Mouse (Mus musculus) liver, embryonic 16.5 days (tissue): ENCODE measurements around the gene Dis3. TPM values are rescaled to one million over a fixed set of nuclear protein-coding genes. Genes with fewer than 3 reads are reported as not detected.

Experiments used
- ATAC-seq: fragments of 200-750 bp; cut with Nextera tagmentation; 2 replicates; pipeline ENCODE4 v1.8.0; 2017; ENCODE audit warnings: low read depth, mild to moderate bottlenecking, moderate number of reproducible peaks, moderate library complexity
- H3K27ac ChIP-seq: fragments of 300-500 bp; sonication (generic); 2 replicates; pipeline ENCODE4 v1.5.1; 2014; ENCODE audit warnings: mild to moderate bottlenecking, low read length
- H3K27me3 ChIP-seq: fragments of 300-500 bp; sonication (generic); 2 replicates; pipeline ENCODE4 v1.6.1; 2014; ENCODE audit warnings: low read depth, low read length, mixed read lengths; ENCODE audit not compliant: control insufficient read depth, insufficient read depth
- H3K36me3 ChIP-seq: fragments of 300-500 bp; sonication (generic); 2 replicates; pipeline ENCODE4 v1.6.1; 2014; ENCODE audit warnings: mild to moderate bottlenecking; ENCODE audit not compliant: control insufficient read depth, insufficient read depth
- H3K4me1 ChIP-seq: fragments of 300-500 bp; sonication (generic); 2 replicates; pipeline ENCODE4 v1.6.1; 2014; ENCODE audit warnings: low read depth, low read length, mixed read lengths; ENCODE audit not compliant: control insufficient read depth
- H3K4me2 ChIP-seq: fragments of 300-500 bp; sonication (generic); 2 replicates; pipeline ENCODE4 v1.6.1; 2014; ENCODE audit warnings: low read depth, low read length, mixed read lengths
- H3K4me3 ChIP-seq: fragments of 300-500 bp; sonication (generic); 2 replicates; pipeline ENCODE4 v1.5.1; 2014; ENCODE audit warnings: low read depth, mild to moderate bottlenecking, low read length
- H3K9ac ChIP-seq: fragments of 300-500 bp; sonication (generic); 2 replicates; pipeline ENCODE4 v1.6.1; 2014; ENCODE audit warnings: low read depth, low read length
- H3K9me3 ChIP-seq: fragments of 300-500 bp; sonication (generic); replicated peaks from 2 replicates; pipeline ENCODE4 v1.6.1; 2016; ENCODE audit warnings: low read length; ENCODE audit not compliant: control insufficient read depth
- WGBS: fragments of 180-500 bp; shearing (Covaris S2); extraction: QIAGEN DNeasy Blood & Tissue Kit; methylation state at CpG from one replicate; pipeline ENCODE4 v1.1.7; 2014; ENCODE audit not compliant: insufficient replicate concordance; 5-methylcytosine and 5-hydroxymethylcytosine counted together
- polyA plus RNA-seq: library from polyadenylated mRNA; unstranded; fragments of >200 nt; fragmentation: Nextera tagmentation; extraction: Ambion mirVana; gene quantifications from 2 replicates; pipeline ENCODE4 v1.2.1, GENCODE M21; 2015

Gene Dis3
- polyA plus RNA-seq, 1 experiment from 2014 or later: 9.9 TPM

DNA sequence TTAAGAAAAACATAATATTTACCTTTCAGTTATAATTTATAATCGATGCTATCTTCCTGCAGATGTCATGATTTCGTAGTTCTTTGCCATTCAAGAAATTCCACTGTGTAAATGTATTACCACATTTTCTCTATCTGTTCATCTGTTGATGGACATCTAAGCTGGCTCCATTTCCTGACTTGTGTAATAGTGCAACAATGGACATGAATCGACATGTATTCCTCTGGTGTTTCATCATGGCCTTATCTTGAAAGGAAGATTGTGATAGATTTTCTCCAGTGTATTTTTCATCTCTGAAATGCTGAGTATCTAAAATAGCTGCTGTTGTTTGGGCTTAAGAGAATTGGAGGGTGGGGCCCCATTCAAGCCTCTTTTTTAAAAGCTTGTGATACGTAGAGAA, 27.1 kb upstream of the Dis3 start:
- WGBS: 68% methylated on average over 4 of the region's 4 CpGs
- Histone ChIP-seq H3K4me2 (no peak overlapping the region), H3K4me1 (no peaks in the 10 kb centered on the region), H3K9ac (no peak overlapping the region), H3K4me3 (no peak overlapping the region), H3K27me3 (no peaks in the 10 kb centered on the region), H3K36me3 (no peaks in the 10 kb centered on the region), H3K27ac (no peak overlapping the region), H3K9me3 (no peaks in the 10 kb centered on the region)
- ATAC-seq: no peak

DNA sequence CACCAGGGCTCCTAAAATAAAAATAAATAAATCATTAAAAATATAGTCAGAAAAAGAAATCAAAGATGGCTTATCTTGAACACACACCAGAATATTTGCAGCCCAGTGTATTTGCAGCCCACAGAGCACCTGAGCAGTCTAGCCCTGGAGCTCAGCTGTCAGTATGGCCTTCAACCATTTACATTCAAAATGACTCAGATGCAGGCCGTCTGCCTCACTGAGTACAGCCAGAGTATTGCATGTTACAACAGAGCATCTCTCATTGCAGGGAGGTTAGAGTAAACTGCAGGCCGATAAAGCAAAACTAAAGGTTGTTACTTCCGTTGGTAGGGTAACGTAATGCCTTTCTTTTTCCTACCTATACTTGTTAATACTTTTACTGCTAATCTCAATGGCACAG, 24.5 kb upstream of the Dis3 start:
- Histone ChIP-seq H3K4me3 (no peak overlapping the region), H3K9me3 (no peaks in the 10 kb centered on the region), H3K27ac (no peak overlapping the region), H3K4me2 (no peak overlapping the region), H3K27me3 (no peaks in the 10 kb centered on the region), H3K36me3 (no peaks in the 10 kb centered on the region), H3K9ac (no peak overlapping the region), H3K4me1 (no peaks in the 10 kb centered on the region)
- ATAC-seq: no peak
- 88% methylated on average over 4 of the region's 4 CpGs for WGBS

DNA sequence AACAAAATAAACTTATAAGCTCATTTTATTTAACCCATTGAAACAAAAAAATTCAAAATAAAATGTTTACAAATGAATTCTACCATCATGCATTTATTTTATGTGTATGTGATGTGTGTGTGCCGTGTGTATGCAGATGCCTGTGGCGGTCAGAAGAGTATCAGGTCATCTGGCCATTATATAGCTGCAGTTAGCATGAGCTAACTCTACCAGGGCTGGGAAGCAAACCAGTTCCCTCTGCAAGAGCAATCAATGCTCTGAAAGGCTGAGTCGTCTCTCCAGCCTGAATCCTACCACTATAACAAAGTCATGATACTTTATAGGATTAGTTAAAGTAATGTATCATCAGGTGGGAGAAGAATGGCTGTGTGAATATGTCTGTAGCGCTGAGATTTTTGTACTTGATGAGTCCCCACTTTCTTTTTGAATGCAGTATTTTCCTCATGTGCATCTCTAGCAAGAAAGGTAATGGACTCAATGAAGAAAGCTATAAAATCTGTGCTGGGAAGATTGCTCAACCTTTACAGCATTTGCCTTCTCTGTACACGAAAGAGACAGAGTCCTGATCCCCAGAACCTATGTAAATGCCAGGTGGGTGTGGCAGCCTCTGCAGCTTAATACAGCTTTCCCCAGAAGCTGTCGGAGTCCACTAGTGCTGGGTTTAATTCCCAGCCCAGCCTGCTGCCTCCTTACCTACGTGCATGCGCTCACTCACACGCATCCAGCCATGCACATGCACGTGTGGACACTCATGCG, 22.2 kb upstream of the Dis3 start:
- no peak overlapping the region for H3K27ac ChIP-seq
- no peaks in the 10 kb centered on the region for H3K9me3 ChIP-seq
- H3K4me1 ChIP-seq: no peaks in the 10 kb centered on the region
- H3K27me3 ChIP-seq: no peaks in the 10 kb centered on the region
- 79% methylated on average over 11 of the region's 11 CpGs for whole genome bisulfite sequencing
- 0 out of 2 replicates have a peak, but pooled peaks cover 4% of the 10 kb centered on the region for H3K36me3 ChIP-seq
- H3K9ac ChIP-seq: no peak overlapping the region
- no peak for ATAC-seq
- H3K4me3 ChIP-seq: no peak overlapping the region
- H3K4me2 ChIP-seq: no peak overlapping the region

DNA sequence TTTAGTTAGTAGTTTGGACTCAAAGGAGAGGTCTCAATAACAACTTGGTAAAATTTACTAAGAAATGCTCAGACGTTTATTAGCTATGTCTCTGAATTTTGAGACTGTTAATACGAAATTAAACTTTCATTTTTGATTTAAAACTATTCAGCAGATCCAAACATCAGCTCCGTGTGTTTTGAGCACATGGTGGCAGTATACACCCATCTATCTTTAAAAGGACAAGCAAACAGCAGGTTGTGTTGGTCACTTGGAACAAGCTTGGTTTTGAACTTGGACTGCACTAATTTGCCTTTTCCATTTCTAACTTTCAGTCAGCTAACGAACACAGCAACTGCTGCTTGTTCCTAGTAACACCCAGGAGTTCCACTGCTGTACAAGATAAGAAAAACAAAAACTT, 18.0 kb upstream of the Dis3 start:
- no peaks in the 10 kb centered on the region for H3K4me1 ChIP-seq
- H3K27ac ChIP-seq: no peak overlapping the region
- H3K9me3 ChIP-seq: no peaks in the 10 kb centered on the region
- 0 out of 2 replicates have a peak, but pooled peaks cover 4% of the 10 kb centered on the region for H3K36me3 ChIP-seq
- no peak overlapping the region for H3K9ac ChIP-seq
- no peak overlapping the region for H3K4me2 ChIP-seq
- 52% methylated on average over 4 of the region's 4 CpGs for WGBS
- no peak for ATAC-seq
- H3K27me3 ChIP-seq: no peaks in the 10 kb centered on the region
- H3K4me3 ChIP-seq: no peak overlapping the region

DNA sequence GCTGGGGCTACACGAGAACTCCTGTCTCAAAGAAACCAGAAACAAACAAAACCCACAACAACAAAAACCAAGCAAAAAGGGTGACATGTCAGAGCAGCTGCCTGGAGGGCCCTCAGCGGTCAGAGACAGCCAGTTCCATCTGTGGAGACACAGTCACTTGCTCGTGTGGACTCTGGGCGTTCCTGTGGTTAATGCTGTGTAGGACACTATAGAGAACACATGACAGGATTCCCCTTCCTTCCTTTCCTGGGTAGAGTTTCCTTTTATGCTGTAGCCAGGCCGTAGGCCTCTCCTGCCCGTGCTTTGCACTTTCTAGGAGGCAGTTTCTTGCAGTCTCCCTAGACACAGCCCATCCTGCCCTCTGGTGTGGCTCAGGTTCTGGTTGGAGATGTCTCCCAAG, 9.2 kb upstream of the Dis3 start:
- Histone ChIP-seq H3K9ac (no peak overlapping the region), H3K36me3 (no peaks in the 10 kb centered on the region; the same call in 1 of the 2 replicates), H3K27ac (no peak overlapping the region), H3K4me1 (no peaks in the 10 kb centered on the region), H3K9me3 (no peaks in the 10 kb centered on the region), H3K4me2 (no peak overlapping the region), H3K27me3 (no peaks in the 10 kb centered on the region), H3K4me3 (no peak overlapping the region)
- ATAC-seq: peak; percentile 27; the same call in 1 of the 2 replicates
- 50% methylated on average over 6 of the region's 6 CpGs for WGBS

DNA sequence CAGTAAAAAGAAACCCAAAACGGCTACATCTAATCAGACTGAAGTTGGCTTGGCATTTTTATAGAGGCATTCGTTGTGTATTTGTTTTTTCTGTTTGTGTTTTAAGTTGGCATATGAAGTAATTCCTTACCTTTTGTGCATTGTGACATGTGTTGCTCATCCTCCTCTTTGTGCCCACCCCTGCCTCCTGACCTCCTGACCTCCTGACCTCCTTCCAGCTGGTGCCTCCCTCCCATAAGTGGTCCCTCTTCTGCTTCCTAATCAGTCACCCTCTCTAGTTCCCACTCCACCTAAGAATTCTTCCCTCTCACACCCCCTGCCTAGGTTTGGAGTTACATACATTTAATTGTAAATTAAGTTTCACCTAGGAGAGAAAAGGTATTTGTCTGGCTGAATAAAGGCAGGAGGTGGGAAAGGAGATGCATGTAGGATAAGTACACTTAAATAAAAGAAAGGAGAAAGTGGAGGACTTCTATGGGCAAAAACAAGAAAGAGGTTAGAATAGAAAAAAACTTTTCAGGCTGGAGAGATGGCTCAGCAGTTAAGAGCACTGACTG, 8.1 kb upstream of the Dis3 start:
- no peak overlapping the region for H3K9ac ChIP-seq
- 56% methylated on average over 2 of the region's 2 CpGs for WGBS
- ATAC-seq: no peak
- no peaks in the 10 kb centered on the region for H3K9me3 ChIP-seq
- no peaks in the 10 kb centered on the region; the same call in 1 of the 2 replicates for H3K36me3 ChIP-seq
- H3K27ac ChIP-seq: no peak overlapping the region
- no peak overlapping the region for H3K4me3 ChIP-seq
- no peaks in the 10 kb centered on the region for H3K4me1 ChIP-seq
- H3K4me2 ChIP-seq: no peak overlapping the region
- no peaks in the 10 kb centered on the region for H3K27me3 ChIP-seq

DNA sequence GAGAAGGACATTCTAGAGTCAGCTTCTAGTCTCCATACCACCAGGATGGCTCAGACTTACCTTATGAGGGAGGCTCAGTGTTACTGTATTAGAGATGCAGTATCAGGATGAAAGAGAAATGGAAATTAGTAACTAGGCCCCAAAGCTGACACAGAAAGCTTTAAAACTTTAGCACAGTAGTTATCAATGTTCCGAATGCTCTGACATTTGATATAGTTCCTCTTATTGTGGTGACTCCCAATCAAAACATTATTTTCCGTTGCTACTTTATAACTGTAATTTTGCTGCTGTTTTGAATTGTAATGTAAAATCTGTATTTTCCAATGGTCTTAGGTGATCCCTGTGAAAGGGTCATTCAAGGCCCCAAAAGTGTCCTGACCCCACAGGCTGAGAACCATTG, 7.1 kb upstream of the Dis3 start:
- Histone ChIP-seq H3K9me3 (no peaks in the 10 kb centered on the region), H3K4me2 (no peak overlapping the region), H3K27ac (no peak overlapping the region), H3K27me3 (no peaks in the 10 kb centered on the region), H3K4me1 (no peaks in the 10 kb centered on the region), H3K9ac (no peak overlapping the region), H3K36me3 (no peaks in the 10 kb centered on the region; the same call in 1 of the 2 replicates), H3K4me3 (no peak overlapping the region)
- no peak for ATAC-seq
- 75% methylated on average over 2 of the region's 2 CpGs for WGBS

DNA sequence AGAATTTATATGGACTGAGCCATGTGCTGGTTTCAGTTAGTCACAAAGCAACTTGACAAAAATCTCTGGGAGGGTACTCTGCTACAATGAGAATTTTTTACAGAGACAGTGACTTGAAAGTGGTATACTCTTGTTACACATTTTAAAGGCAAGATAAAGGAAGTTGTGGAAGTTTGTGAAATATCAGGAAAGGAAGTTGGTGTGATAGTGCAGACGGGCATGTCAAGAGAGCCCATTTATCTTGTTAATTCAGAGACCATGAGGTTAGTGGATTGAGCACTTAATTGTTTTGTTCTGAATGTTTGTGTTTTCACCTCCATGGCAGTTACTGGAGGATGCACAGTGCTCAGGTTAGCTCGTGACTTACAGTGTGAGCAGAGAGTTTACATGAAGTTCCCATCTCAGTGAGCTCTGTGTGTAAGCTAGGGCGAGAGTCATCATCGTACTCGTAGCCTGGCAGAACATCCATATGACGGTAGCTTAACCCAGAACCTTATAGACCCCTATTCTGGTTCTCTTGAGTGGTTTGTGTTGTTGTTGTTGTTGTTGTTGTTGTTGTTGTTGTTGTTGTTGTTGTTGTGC, 5.1 kb upstream of the Dis3 start:
- no peak overlapping the region for H3K27ac ChIP-seq
- H3K36me3 ChIP-seq: no peaks in the 10 kb centered on the region; the same call in 1 of the 2 replicates
- H3K4me3 ChIP-seq: no peak overlapping the region
- no peak overlapping the region for H3K9ac ChIP-seq
- peaks cover 4% of the 10 kb centered on the region; the same call in 1 of the 2 replicates for H3K4me1 ChIP-seq
- no peak for ATAC-seq
- no peak overlapping the region for H3K4me2 ChIP-seq
- WGBS: 65% methylated on average over 6 of the region's 6 CpGs
- no peaks in the 10 kb centered on the region for H3K9me3 ChIP-seq
- no peaks in the 10 kb centered on the region for H3K27me3 ChIP-seq

DNA sequence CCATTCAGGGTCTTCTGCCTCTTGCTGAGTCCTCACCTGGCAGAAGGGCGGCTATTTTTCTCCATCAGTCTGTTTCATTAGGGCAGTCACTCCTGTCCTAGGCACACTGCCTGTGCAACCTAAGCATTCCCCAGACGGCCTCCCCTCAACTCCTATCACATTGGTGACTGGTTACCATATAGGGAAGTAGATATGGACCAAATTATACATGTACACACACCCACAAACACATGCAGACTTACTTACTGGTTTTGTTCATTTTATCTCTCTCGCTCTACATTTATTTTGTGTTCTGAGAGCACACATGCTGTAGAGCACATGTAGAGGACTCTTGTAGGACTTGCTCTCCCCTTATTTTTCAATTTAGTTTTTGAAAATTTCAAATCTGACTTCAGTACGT, 3.5 kb upstream of the Dis3 start:
- Histone ChIP-seq H3K4me2 (no peak overlapping the region), H3K4me1 (peaks cover 12% of the 10 kb centered on the region), H3K27ac (no peak overlapping the region), H3K27me3 (no peaks in the 10 kb centered on the region), H3K4me3 (no peak overlapping the region), H3K9ac (no peak overlapping the region), H3K9me3 (no peaks in the 10 kb centered on the region), H3K36me3 (no peaks in the 10 kb centered on the region; the same call in 1 of the 2 replicates)
- 73% methylated on average over 4 of the region's 4 CpGs for WGBS
- no peak for ATAC-seq
